Mouse (Mus musculus) limb, embryonic 11.5 days (tissue): ENCODE data around the gene Cbln3. TPM values are rescaled to one million over a fixed set of nuclear protein-coding genes. Genes with fewer than 3 reads are reported as not detected.

Experiments used
- ATAC-seq: fragments of 200-750 bp; cut with Nextera tagmentation; 2 replicates; pipeline ENCODE4 v1.8.0; 2017; ENCODE audit warnings: low read depth; ENCODE audit not compliant: insufficient number of reproducible peaks, low FRiP score, low TSS enrichment
- DNase-seq: peaks from one replicate; pipeline ENCODE4 v3.0.0-alpha.2; 2015; ENCODE audit warnings: low spot score
- H3K27ac ChIP-seq: fragments of 300-500 bp; sonication (generic); replicated peaks from 2 replicates; pipeline ENCODE4 v1.5.1; 2014; ENCODE audit warnings: low read depth, mild to moderate bottlenecking, low read length
- H3K27me3 ChIP-seq: fragments of 300-500 bp; sonication (generic); 2 replicates; pipeline ENCODE4 v1.6.1; 2014; ENCODE audit warnings: mild to moderate bottlenecking, low read length, mixed read lengths; ENCODE audit not compliant: control insufficient read depth, insufficient read depth
- H3K36me3 ChIP-seq: fragments of 300-500 bp; sonication (generic); 2 replicates; pipeline ENCODE4 v1.6.1; 2014; ENCODE audit warnings: mild to moderate bottlenecking, low read length, moderate library complexity, mixed read lengths; ENCODE audit not compliant: control insufficient read depth, insufficient read depth
- H3K4me1 ChIP-seq: fragments of 300-500 bp; sonication (generic); 2 replicates; pipeline ENCODE4 v1.6.1; 2014; ENCODE audit warnings: low read length, mixed read lengths; ENCODE audit not compliant: control insufficient read depth, insufficient read depth
- H3K4me2 ChIP-seq: fragments of 300-500 bp; sonication (generic); 2 replicates; pipeline ENCODE4 v1.6.1; 2014; ENCODE audit warnings: low read depth, mild to moderate bottlenecking, moderate library complexity; ENCODE audit not compliant: severe bottlenecking
- H3K4me3 ChIP-seq: fragments of 300-500 bp; sonication (generic); 2 replicates; pipeline ENCODE4 v1.5.1; 2014; ENCODE audit warnings: low read depth, low read length
- H3K9ac ChIP-seq: fragments of 300-500 bp; sonication (generic); 2 replicates; pipeline ENCODE4 v1.6.1; 2014; ENCODE audit warnings: mild to moderate bottlenecking, low read length
- H3K9me3 ChIP-seq: fragments of 300-500 bp; sonication (generic); 2 replicates; pipeline ENCODE4 v1.6.1; 2016; ENCODE audit warnings: low read length; ENCODE audit not compliant: control insufficient read depth
- WGBS: fragments of 180-500 bp; shearing (Covaris S2); extraction: QIAGEN DNeasy Blood & Tissue Kit; methylation state at CpG from one replicate; pipeline ENCODE4 v1.1.7; 2014; 5-methylcytosine and 5-hydroxymethylcytosine counted together
- polyA plus RNA-seq: library from polyadenylated mRNA; unstranded; fragments of >200 nt; fragmentation: Nextera tagmentation; extraction: Ambion mirVana; gene quantifications from 2 replicates; pipeline ENCODE4 v1.2.1, GENCODE M21; 2014

Cbln3 gene
- polyA plus RNA-seq, 1 experiment from 2014 or later, result 0.27 TPM

DNA sequence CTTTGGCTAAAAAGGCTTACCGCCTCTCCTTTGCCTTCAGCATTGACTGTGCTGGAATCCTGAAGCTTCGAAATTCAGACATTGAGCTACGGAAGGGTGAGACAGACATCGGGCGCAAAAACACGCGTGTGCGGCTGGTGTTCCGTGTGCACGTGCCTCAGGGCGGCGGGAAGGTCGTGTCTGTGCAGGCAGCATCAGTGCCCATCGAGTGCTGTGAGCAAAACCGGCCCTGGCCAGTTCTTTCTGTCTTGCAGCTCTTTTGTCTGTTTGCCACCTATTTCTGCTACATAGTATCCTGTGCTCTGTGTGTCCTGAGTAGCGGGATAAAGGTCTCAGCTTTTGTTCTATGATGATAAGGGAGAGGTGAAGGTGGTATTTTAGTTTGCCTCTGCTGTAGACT, 54.3 kb downstream of the Cbln3 start:
- WGBS, result 91% methylated on average over 16 of the region's 16 CpGs
- no peaks in the 10 kb centered on the region for H3K9me3 ChIP-seq
- H3K27ac ChIP-seq, result no peak overlapping the region
- no peak overlapping the region for H3K9ac ChIP-seq
- ATAC-seq (no peak), DNase-seq (no peak)
- H3K4me2 ChIP-seq, result no peak overlapping the region
- H3K4me3 ChIP-seq, result no peak overlapping the region
- peaks cover 21% of the 10 kb centered on the region for H3K4me1 ChIP-seq
- peaks cover 9% of the 10 kb centered on the region; the same call in 1 of the 2 replicates for H3K36me3 ChIP-seq
- no peaks in the 10 kb centered on the region for H3K27me3 ChIP-seq

Other genes starting within 250 kb of the Cbln3 start
- gene Ipo4, start 248.4 kb downstream of the Cbln3 start, polyA plus RNA-seq, result 91.5 and 100 TPM in 2 replicates
- 2.2 and 2.9 TPM in 2 replicates for gene Gm49378, start 246.5 kb downstream of the Cbln3 start, polyA plus RNA-seq
- gene Tm9sf1, start 240.6 kb downstream of the Cbln3 start, polyA plus RNA-seq, result 83.2 and 83.3 TPM in 2 replicates
- 0.77 and 0.91 TPM in 2 replicates for gene Tssk4, start 234.2 kb downstream of the Cbln3 start, polyA plus RNA-seq
- 60.7 and 64.0 TPM in 2 replicates for gene Mdp1, start 223.9 kb downstream of the Cbln3 start, polyA plus RNA-seq
- gene Gmpr2, start 212.5 kb downstream of the Cbln3 start, polyA plus RNA-seq, result 55.4 and 60.9 TPM in 2 replicates
- 619 and 660 TPM in 2 replicates for gene Nedd8, start 212.3 kb downstream of the Cbln3 start, polyA plus RNA-seq
- 68.1 and 68.5 TPM in 2 replicates for gene Tinf2, start 202.6 kb downstream of the Cbln3 start, polyA plus RNA-seq
- gene Tgm1, start 170.5 kb downstream of the Cbln3 start, polyA plus RNA-seq, result 2.1 TPM in 2 replicates
- gene Rabggta, start 162.1 kb downstream of the Cbln3 start, polyA plus RNA-seq, result 20.0 and 20.2 TPM in 2 replicates
- 65.9 and 72.8 TPM in 2 replicates for gene Dhrs1, start 138.7 kb downstream of the Cbln3 start, polyA plus RNA-seq
- gene Nop9, start 138.7 kb downstream of the Cbln3 start, polyA plus RNA-seq, result 55.5 and 56.7 TPM in 2 replicates
- 0.37 TPM in 1 of 2 replicates, not detected in the other for gene Cideb, start 125.9 kb downstream of the Cbln3 start, polyA plus RNA-seq
- 0.39 and 0.68 TPM in 2 replicates for gene Ltb4r2, start 123.0 kb downstream of the Cbln3 start, polyA plus RNA-seq
- gene Ltb4r1, start 118.4 kb downstream of the Cbln3 start, polyA plus RNA-seq, result 0.17 TPM in 1 of 2 replicates, not detected in the other
- gene Adcy4, start 100.3 kb downstream of the Cbln3 start, polyA plus RNA-seq, result 13.2 and 15.0 TPM in 2 replicates
- gene Ripk3, start 95.5 kb downstream of the Cbln3 start, polyA plus RNA-seq, result 26.3 and 30.8 TPM in 2 replicates
- gene Nfatc4, start 61.2 kb downstream of the Cbln3 start, polyA plus RNA-seq, result 105 and 106 TPM in 2 replicates
- gene Nynrin, start 30.4 kb downstream of the Cbln3 start, polyA plus RNA-seq, result 21.6 and 24.7 TPM in 2 replicates
- gene Khnyn, start 555 bp upstream of the Cbln3 start, polyA plus RNA-seq, result 17.4 and 18.4 TPM in 2 replicates
- 67.2 and 70.2 TPM in 2 replicates for gene Sdr39u1, start 15.9 kb upstream of the Cbln3 start, polyA plus RNA-seq
- not detected in 2 replicates for gene Cma1, start 60.3 kb upstream of the Cbln3 start, polyA plus RNA-seq
- not detected in 2 replicates for gene Cma2, start 66.6 kb upstream of the Cbln3 start, polyA plus RNA-seq
- not detected in 2 replicates for gene Mcpt1, start 133.6 kb upstream of the Cbln3 start, polyA plus RNA-seq
- not detected in 2 replicates for gene Mcpt9, start 146.1 kb upstream of the Cbln3 start, polyA plus RNA-seq
- gene Mcpt2, start 157.6 kb upstream of the Cbln3 start, polyA plus RNA-seq, result not detected in 2 replicates
- gene Mcpt4, start 177.9 kb upstream of the Cbln3 start, polyA plus RNA-seq, result not detected in 2 replicates
- gene Mcpt8, start 200.9 kb upstream of the Cbln3 start, polyA plus RNA-seq, result not detected in 2 replicates
- gene Ctsg, start 218.2 kb upstream of the Cbln3 start, polyA plus RNA-seq, result not detected in 2 replicates
- gene Gzme, start 236.2 kb upstream of the Cbln3 start, polyA plus RNA-seq, result not detected in 2 replicates
- gene Gzmd, start 248.2 kb upstream of the Cbln3 start, polyA plus RNA-seq, result not detected in 2 replicates